Mouse (Mus musculus): Measurements from ENCODE around the gene Eno1. TPM values are rescaled to one million over a fixed set of nuclear protein-coding genes. Genes with fewer than 3 reads are reported as not detected.

Gene Eno1
- 126 TPM for polyA plus RNA-seq (2014; fragmentation: Illumina TruSeq; extraction: RNeasy Lipid Tissue Mini Kit (QIAGEN cat#74804); ENCODE audit: low read depth, low replicate concordance)

DNA sequence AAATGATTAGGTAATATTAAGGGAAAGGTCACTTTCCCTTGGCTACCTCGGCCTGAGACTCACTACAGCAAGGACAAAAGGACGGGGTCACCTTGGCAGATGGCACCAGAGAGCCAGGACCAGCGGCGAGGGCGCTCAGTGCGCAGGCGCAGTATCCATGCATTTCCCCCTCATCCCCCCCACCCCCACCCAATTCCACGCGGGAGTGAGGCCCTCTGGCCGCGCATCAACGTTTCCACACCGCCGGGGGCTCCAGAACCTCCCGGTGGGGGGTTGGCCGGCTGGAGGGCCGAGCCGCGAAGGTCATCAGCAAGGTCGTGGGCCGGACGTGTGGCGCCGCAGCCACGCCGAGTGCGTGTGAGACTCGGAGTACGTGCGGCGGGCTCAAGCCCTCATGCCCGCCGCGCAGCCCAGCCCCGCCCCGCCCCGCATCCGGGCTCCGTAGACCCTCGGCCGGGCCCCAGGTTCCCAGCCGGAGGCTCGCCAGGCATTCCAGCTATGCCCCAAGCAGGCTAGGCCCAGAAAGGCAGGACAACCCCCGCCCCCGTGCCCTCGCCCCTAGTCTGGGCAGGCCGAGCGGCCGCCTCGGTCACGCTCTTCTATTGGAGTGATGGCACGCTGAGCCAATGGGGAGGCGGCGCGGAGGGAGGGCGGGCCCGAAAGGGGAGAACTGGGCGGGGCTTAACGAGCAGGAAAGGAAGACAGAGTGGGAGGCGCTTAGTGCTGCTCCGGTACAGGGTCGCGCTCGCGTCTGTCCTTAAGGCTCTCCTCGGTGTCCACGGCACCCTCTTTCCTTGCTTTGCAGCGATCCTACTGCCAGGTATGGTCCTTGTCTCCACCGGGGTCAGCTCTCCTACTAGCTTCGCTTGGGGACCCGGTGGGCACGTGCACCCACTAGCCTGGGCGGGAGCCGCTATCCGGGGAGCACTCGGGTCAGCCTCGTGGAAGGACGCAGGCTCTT lies at the start of gene Eno1:
TSS of gene Eno1 (plus strand) at position 201 of the 961 bp plus-strand sequence.

DNA sequence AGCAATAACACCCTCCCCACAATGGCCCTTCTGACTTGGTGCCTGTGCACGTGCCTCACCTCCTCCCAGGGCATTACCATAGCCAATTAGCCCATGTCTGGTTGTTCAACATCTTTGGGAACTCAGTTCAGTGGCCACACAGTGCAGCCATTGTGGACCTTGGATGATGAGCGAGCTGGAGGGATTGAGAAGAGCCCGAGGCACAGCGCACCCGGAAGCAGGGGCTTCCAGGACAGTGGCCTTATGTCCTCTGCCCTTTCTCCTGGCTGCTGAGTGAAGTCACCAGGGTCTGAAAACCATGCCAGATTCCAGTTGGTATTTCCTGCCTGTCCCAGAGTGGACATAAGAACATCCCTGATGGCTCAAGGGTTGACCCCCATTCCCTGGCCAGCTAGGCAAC lies 35.3 kb upstream of the Eno1 start, which contains the start of gene Car6:
TSS of gene Car6 (minus strand) at position 101 of the 400 bp plus-strand sequence.

GRCm38 (mm10) chr4:150281018-150281761 lies 44.7 kb downstream of the Eno1 start, which contains the start of gene Rere:
Rere (plus strand) TSS chr4:150281646.

Other genes with a start within 250 kb of the Eno1 start
- 1.5 TPM for gene H6pd, start 227.7 kb upstream of the Eno1 start, polyA plus RNA-seq (2014; fragmentation: Illumina TruSeq; extraction: RNeasy Lipid Tissue Mini Kit (QIAGEN cat#74804); ENCODE audit: low read depth, low replicate concordance)
- gene Gpr157, start 149.4 kb upstream of the Eno1 start, polyA plus RNA-seq (2014; fragmentation: Illumina TruSeq; extraction: RNeasy Lipid Tissue Mini Kit (QIAGEN cat#74804); ENCODE audit: low read depth, low replicate concordance): 0.69 TPM
- 117 TPM for gene Slc2a5, start 117.4 kb upstream of the Eno1 start, polyA plus RNA-seq (2014; fragmentation: Illumina TruSeq; extraction: RNeasy Lipid Tissue Mini Kit (QIAGEN cat#74804); ENCODE audit: low read depth, low replicate concordance)
- gene Slc2a7, start 87.7 kb upstream of the Eno1 start, polyA plus RNA-seq (2014; fragmentation: Illumina TruSeq; extraction: RNeasy Lipid Tissue Mini Kit (QIAGEN cat#74804); ENCODE audit: low read depth, low replicate concordance): not detected
- not detected for gene Car6, start 35.4 kb upstream of the Eno1 start, polyA plus RNA-seq (2014; fragmentation: Illumina TruSeq; extraction: RNeasy Lipid Tissue Mini Kit (QIAGEN cat#74804); ENCODE audit: low read depth, low replicate concordance)
- 13.1 TPM for gene Rere, start 44.9 kb downstream of the Eno1 start, polyA plus RNA-seq (2014; fragmentation: Illumina TruSeq; extraction: RNeasy Lipid Tissue Mini Kit (QIAGEN cat#74804); ENCODE audit: low read depth, low replicate concordance)

Data from testis, adult 10 weeks (tissue).